Mouse (Mus musculus) hindbrain, embryonic 12.5 days (tissue): ENCODE results near the gene Pdcd11. TPM values are rescaled to one million over a fixed set of nuclear protein-coding genes. Genes with fewer than 3 reads are reported as not detected.

Experiments
- ATAC-seq: fragments of 200-750 bp; cut with Nextera tagmentation; 2 replicates; pipeline ENCODE4 v1.8.0; 2017; ENCODE audit warnings: moderate TSS enrichment; ENCODE audit not compliant: low FRiP score
- H3K27ac ChIP-seq: fragments of 300-500 bp; sonication (generic); 2 replicates; pipeline ENCODE4 v1.5.1; 2016; ENCODE audit warnings: mild to moderate bottlenecking
- H3K27me3 ChIP-seq: fragments of 300-500 bp; sonication (generic); 2 replicates; pipeline ENCODE4 v1.6.1; 2016; ENCODE audit warnings: mild to moderate bottlenecking
- H3K36me3 ChIP-seq: fragments of 300-500 bp; sonication (generic); 2 replicates; pipeline ENCODE4 v1.6.1; 2016; ENCODE audit warnings: mild to moderate bottlenecking
- H3K4me1 ChIP-seq: fragments of 300-500 bp; sonication (generic); 2 replicates; pipeline ENCODE4 v1.6.1; 2016
- H3K4me2 ChIP-seq: fragments of 300-500 bp; sonication (generic); replicated peaks from 2 replicates; pipeline ENCODE4 v1.6.1; 2016; ENCODE audit warnings: mild to moderate bottlenecking
- H3K4me3 ChIP-seq: fragments of 300-500 bp; sonication (generic); 2 replicates; pipeline ENCODE4 v1.5.1; 2016; ENCODE audit warnings: mild to moderate bottlenecking
- H3K9ac ChIP-seq: fragments of 300-500 bp; sonication (generic); 2 replicates; pipeline ENCODE4 v1.6.1; 2016; ENCODE audit warnings: mild to moderate bottlenecking, moderate library complexity
- H3K9me3 ChIP-seq: fragments of 300-500 bp; sonication (generic); replicated peaks from 2 replicates; pipeline ENCODE4 v1.6.1; 2016; ENCODE audit warnings: mild to moderate bottlenecking
- WGBS: fragments of 180-500 bp; shearing (Covaris S2); methylation state at CpG from one replicate; pipeline ENCODE4 v1.1.7; 2016; 5-methylcytosine and 5-hydroxymethylcytosine counted together
- polyA plus RNA-seq: library from polyadenylated mRNA; unstranded; fragments of >200 nt; fragmentation: Nextera tagmentation; extraction: Ambion mirVana; gene quantifications from 2 replicates; pipeline ENCODE4 v1.2.1, GENCODE M21; 2016

Gene Pdcd11
- polyA plus RNA-seq, 1 experiment from 2014 or later: 11.4 TPM

DNA sequence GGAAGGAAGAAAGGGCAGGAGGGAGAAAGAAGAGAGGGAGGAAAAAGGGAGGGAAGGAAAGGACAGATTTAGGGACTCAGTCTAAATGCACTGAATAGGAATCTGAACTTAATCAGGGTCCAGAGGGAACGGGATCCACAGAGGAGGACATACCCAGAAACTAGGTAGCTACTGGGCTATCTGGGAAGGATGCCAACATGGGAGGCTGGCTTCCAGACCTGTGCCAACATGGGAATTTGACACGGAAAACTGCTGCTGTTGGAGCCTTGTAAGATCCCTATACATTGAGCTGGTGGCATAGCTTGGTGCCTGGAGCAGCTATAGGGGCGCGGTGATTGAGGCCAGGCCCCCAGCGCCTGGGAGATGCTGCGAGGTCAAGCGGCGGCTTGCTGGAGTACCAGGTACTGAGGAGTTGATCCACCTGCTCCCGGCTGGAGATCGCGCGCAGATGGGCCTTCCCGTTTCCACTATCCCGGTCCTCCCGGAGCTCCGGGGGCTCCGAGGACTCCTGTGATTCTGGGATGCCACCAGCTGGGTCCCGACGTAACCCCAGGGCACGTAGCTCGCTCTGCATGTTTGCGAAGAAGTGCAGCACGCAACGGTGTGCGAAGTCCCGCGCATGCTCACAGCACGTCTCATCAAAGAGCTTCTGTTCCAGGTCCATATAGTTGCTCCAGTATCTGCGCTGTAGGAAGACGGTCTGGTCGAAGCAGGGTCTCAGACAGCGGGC, 60.9 kb downstream of the Pdcd11 start:
- Histone ChIP-seq H3K4me3 (peak overlapping the region; percentile 28), H3K27me3 (peaks cover 20% of the 10 kb centered on the region; the same call in 1 of the 2 replicates), H3K27ac (no peak overlapping the region), H3K9me3 (no peaks in the 10 kb centered on the region), H3K9ac (peak overlapping the region; percentile 46; the same call in 1 of the 2 replicates), H3K4me2 (peak overlapping the region; percentile 53), H3K4me1 (0 out of 2 replicates have a peak, but pooled peaks cover 4% of the 10 kb centered on the region), H3K36me3 (no peaks in the 10 kb centered on the region)
- 28% methylated on average over 32 of the region's 32 CpGs for WGBS
- no peak for ATAC-seq

DNA sequence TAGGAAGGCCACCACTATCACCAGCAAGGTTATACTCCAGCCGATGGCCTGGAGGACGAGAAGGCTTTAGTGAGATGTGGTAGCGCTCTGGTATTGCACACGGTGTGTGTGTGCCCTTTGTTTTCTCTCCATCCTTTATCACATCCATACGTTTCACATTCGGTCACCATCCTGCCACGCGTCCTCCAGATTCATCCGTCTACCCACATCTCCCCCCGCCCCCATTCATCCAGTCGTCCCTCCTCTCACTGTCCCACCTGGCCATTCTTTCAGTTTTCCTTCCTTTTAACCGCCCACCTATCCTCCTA, 61.4 kb downstream of the Pdcd11 start:
- no peak for ATAC-seq
- 63% methylated on average over 12 of the region's 12 CpGs for WGBS
- Histone ChIP-seq H3K9me3 (no peaks in the 10 kb centered on the region), H3K4me1 (0 out of 2 replicates have a peak, but pooled peaks cover 4% of the 10 kb centered on the region), H3K9ac (no peak overlapping the region), H3K27me3 (peaks cover 20% of the 10 kb centered on the region; the same call in 1 of the 2 replicates), H3K36me3 (no peaks in the 10 kb centered on the region), H3K4me2 (peak overlapping the region; percentile 53), H3K4me3 (peak overlapping the region; percentile 28; the same call in 1 of the 2 replicates), H3K27ac (no peak overlapping the region)

DNA sequence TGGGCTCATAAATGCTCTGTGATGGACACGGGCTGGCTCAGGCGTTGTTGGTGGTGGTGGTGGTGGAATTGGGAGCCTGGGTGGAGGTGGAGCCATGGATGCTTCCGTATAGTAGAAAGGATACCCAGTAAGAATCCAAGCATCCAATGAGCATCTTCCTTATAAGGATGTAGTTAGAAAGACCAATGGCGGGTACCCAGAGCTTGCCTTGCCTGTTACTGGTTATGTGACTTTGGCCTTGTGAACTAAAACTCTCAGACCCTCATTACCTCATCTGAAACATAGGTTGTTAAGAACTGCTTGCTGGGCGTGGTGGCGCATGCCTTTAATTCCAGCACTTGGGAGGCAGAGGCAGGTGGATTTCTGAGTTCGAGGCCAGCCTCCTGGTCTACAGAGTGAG, 63.2 kb downstream of the Pdcd11 start:
- Histone ChIP-seq H3K4me3 (no peak overlapping the region), H3K9me3 (no peaks in the 10 kb centered on the region), H3K9ac (no peak overlapping the region), H3K36me3 (no peaks in the 10 kb centered on the region), H3K4me2 (no peak overlapping the region), H3K4me1 (0 out of 2 replicates have a peak, but pooled peaks cover 4% of the 10 kb centered on the region), H3K27me3 (peaks cover 20% of the 10 kb centered on the region; the same call in 1 of the 2 replicates), H3K27ac (no peak overlapping the region)
- 84% methylated on average over 7 of the region's 7 CpGs for WGBS
- no peak for ATAC-seq

DNA sequence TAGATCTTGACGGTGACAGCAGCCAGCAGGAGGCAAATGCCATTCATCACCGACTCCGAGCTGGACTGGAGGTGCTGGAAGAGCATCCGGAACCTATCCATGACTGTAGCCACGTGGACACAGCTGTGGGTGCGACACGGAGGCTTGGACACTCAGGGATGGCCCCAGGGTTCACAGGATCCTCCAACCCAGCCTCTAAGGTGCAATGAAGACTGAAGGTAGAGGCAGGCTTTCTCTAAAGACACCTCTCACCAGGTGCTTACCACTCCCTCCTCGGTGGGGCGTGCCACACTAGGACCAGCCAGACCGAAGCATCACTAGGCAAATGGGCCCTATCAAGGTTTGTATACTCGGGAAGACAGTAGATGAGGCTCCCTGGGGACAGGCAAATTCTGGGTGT, 67.1 kb downstream of the Pdcd11 start, which contains the start of gene Calhm3:
Gene Calhm3, minus strand, starts transcription at position 101 of the 400 bp plus-strand sequence.
- Histone ChIP-seq H3K36me3 (no peaks in the 10 kb centered on the region), H3K4me1 (no peaks in the 10 kb centered on the region), H3K4me3 (no peak within 1 kb of the TSS), H3K4me2 (no peak within 1 kb of the TSS), H3K9me3 (no peaks in the 10 kb centered on the region), H3K9ac (no peak within 1 kb of the TSS), H3K27me3 (peaks cover 4% of the 10 kb centered on the region; the same call in 1 of the 2 replicates), H3K27ac (no peak within 1 kb of the TSS)
- ATAC-seq: no peak
- 79% methylated on average over 11 of the region's 11 CpGs for WGBS

DNA sequence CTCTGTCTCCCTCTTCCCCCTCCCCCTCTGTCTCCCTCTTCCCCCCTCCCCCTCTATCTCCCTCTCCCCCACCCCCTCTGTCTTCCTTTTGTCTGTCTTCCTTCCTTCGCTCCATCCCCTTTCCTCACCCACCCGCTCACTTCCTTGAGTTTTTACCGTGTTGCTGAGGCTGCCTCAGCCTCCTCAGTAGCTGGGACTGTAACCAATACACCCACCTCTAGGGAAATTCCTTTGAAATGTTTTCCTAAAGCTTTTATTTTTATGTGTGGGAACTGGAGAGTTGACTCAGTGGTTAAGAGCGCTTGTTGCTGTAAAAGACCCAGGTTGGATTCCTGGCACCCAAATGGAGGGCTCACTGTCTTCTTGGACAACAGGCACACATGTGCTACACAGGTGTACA, 71.1 kb downstream of the Pdcd11 start:
- no peak overlapping the region for H3K27ac ChIP-seq
- H3K4me3 ChIP-seq: no peak overlapping the region
- no peak overlapping the region for H3K4me2 ChIP-seq
- H3K4me1 ChIP-seq: no peaks in the 10 kb centered on the region
- no peak overlapping the region for H3K9ac ChIP-seq
- no peaks in the 10 kb centered on the region for H3K27me3 ChIP-seq
- WGBS: 68% methylated on average over 4 of the region's 4 CpGs
- H3K36me3 ChIP-seq: no peaks in the 10 kb centered on the region
- no peaks in the 10 kb centered on the region for H3K9me3 ChIP-seq
- ATAC-seq: no peak

DNA sequence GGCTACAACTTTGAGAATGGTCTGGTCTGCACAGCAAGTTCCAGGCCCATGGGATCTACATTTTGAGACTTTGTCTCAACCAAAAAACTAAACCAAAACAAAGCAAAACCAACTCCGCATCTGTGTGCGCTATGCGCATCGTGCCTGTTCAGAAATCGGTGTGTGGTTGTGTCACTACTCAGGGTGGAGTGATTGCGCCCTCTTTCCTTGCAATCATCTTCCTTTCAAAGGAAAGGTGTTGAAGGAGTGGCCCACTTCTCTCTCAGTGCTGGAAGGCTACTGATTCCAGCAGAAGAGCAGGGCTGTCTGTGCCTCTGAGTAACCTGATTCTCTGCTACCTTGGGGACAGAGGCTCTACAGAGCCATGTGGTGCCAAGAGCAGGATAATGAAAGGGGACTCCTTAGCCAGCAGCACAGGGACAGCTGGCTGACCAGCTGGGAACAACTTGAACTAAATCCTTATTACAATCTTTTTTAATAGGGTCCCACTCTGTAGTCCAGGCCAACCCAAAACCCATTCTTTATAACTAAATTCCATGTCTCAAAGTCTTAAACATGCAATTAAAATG, 72.7 kb downstream of the Pdcd11 start:
- no peak overlapping the region for H3K4me3 ChIP-seq
- no peak overlapping the region for H3K4me2 ChIP-seq
- H3K36me3 ChIP-seq: no peaks in the 10 kb centered on the region
- H3K27me3 ChIP-seq: no peaks in the 10 kb centered on the region
- no peaks in the 10 kb centered on the region for H3K9me3 ChIP-seq
- H3K9ac ChIP-seq: no peak overlapping the region
- H3K4me1 ChIP-seq: no peaks in the 10 kb centered on the region
- 92% methylated on average over 6 of the region's 6 CpGs for WGBS
- no peak for ATAC-seq
- no peak overlapping the region for H3K27ac ChIP-seq

DNA sequence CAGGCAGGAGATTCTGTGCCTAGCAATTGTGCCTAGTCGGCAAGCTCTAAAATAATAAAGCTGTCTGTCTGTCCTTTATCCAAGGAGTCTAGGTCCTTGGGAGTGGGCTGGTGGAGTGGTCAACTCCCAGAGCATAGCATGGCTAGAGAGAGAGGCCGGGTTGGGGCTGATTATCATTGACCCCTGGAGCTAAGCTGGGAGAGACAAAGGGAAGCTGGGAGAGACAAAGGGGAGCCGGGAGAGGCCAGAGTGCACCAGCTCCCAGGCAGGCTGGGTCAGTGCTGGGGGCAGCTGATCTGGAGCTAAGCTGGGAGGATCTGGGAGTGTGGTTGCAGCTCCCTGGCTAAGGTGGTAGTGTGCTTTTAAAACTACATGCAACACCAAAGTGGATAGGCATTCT, 76.2 kb downstream of the Pdcd11 start:
- Histone ChIP-seq H3K27ac (no peak overlapping the region), H3K4me3 (no peak overlapping the region), H3K4me1 (0 out of 2 replicates have a peak, but pooled peaks cover 2% of the 10 kb centered on the region), H3K27me3 (no peaks in the 10 kb centered on the region), H3K4me2 (no peak overlapping the region), H3K36me3 (no peaks in the 10 kb centered on the region), H3K9ac (no peak overlapping the region), H3K9me3 (no peaks in the 10 kb centered on the region)
- WGBS: 23% methylated on average over 3 of the region's 3 CpGs
- ATAC-seq: no peak

DNA sequence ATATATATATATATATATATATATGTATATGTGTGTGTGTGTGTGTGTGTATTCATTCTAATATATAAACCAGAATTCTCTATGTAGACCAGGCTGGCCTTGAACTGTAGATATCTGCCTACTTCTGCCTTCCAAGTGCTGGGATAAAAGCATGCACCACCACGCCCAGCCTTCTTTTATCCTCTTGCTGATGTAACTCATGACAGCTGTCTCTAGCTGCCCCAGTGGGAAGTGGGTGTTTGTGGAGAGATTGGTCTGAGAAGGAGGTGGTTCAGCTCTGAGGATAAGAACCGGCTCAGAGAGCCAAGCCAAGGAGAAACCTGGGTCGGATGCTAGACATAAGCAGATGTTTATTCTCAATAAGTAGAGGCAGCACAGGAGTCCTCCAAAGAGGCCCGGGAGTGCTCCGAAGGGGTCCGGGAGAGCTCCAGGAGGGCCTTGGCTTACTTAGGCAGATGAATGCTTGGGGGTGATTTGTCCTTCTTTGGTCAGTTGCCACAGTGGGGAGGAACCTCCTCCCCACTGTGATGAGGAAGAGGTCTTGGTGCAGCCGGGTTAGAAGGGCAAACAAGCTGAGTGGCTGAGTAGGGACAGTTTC, 77.1 kb downstream of the Pdcd11 start:
- ATAC-seq: no peak
- H3K27ac ChIP-seq: no peak overlapping the region
- WGBS: 60% methylated on average over 7 of the region's 7 CpGs

DNA sequence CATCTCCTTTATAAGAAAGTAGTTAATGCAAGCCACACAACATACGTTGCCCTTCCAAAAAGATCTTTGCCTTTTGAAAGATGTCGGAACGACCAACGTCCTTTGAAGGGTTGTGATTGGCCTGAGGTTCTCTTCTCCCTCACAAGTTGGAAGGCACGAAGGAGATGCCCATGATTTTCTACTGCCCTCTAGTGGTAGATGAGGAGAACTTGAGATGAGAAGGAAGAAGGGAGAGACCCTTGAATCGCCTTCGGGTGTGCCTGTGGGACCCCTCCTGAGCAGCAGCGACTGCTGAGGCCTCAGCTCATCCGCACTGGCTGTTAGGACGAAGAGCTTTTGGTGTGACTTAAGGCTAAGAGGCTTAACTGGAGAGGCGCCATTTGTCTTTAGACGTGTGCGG, 77.7 kb downstream of the Pdcd11 start:
- Histone ChIP-seq H3K27ac (no peak overlapping the region), H3K9me3 (no peaks in the 10 kb centered on the region), H3K4me2 (peak overlapping the region; percentile 37), H3K4me1 (0 out of 2 replicates have a peak, but pooled peaks cover 2% of the 10 kb centered on the region), H3K9ac (no peak overlapping the region), H3K4me3 (no peak overlapping the region), H3K36me3 (no peaks in the 10 kb centered on the region), H3K27me3 (0 out of 2 replicates have a peak, but pooled peaks cover 2% of the 10 kb centered on the region)
- 11% methylated on average over 13 of the region's 13 CpGs for WGBS
- no peak for ATAC-seq

More for the DNA sequence above, 77.1 kb downstream of the Pdcd11 start:
- Histone ChIP-seq H3K36me3 (no peaks in the 10 kb centered on the region), H3K4me1 (0 out of 2 replicates have a peak, but pooled peaks cover 2% of the 10 kb centered on the region), H3K4me3 (no peak overlapping the region), H3K27me3 (no peaks in the 10 kb centered on the region), H3K9ac (no peak overlapping the region), H3K9me3 (no peaks in the 10 kb centered on the region), H3K4me2 (no peak overlapping the region)

DNA sequence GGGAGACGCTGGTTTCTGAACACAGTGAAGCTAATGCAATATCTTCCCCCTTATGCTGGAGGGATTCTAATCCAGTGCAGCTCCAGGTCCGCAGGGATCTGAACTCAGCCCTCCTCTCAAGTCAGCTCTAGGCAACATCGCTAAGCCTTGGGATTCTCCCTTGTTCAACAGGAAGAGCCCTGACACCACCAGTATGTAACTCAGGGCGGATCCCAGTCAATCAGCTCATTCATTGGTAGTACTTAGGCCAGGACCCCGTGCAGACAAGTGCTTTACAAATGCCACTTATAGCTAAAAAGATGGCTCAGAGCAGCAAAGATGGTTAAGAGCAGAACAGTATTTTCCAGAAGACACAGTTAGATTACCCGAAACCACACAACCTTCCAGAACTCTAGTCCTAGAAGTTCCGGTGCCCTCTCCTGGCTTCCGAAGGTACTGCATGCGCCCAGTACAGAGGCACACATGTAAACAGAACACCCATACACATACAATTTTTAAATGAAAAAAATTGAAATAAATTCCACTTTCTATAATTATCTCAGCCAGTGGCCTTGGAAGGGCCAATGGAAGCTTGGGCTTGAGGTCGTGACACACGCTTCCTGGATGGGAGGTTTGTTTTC, 78.3 kb downstream of the Pdcd11 start:
- Histone ChIP-seq H3K4me1 (0 out of 2 replicates have a peak, but pooled peaks cover 2% of the 10 kb centered on the region), H3K27me3 (0 out of 2 replicates have a peak, but pooled peaks cover 4% of the 10 kb centered on the region), H3K9me3 (no peaks in the 10 kb centered on the region), H3K9ac (no peak overlapping the region), H3K36me3 (no peaks in the 10 kb centered on the region), H3K27ac (no peak overlapping the region), H3K4me2 (peak overlapping the region; percentile 37; the same call in 1 of the 2 replicates), H3K4me3 (no peak overlapping the region)
- 22% methylated on average over 11 of the region's 11 CpGs for WGBS
- no peak for ATAC-seq

DNA sequence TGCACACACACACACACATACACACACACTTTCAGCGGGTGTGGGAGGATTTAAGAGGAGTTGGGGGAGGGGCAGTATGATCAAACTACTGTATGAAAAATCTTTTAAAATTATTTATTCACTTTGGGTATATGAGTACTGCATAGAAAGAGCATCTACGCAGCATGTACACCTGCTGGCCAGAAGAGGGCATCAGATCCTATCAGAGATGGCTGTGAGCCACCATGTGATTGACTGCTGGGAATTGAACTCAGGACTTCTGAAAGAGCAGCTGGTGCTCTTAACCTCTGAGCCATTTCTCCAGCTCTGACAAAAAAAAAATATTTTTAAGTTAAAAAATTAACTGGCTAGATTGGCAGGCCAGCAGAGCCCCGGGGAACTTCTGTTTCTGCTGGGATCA, 83.9 kb downstream of the Pdcd11 start:
- Histone ChIP-seq H3K27ac (no peak overlapping the region), H3K4me1 (peaks cover 3% of the 10 kb centered on the region), H3K9me3 (no peaks in the 10 kb centered on the region), H3K27me3 (peaks cover 22% of the 10 kb centered on the region), H3K9ac (no peak overlapping the region), H3K4me2 (no peak overlapping the region), H3K36me3 (no peaks in the 10 kb centered on the region), H3K4me3 (no peak overlapping the region)
- no peak for ATAC-seq
- WGBS: 62% methylated on average over 3 of the region's 3 CpGs

DNA sequence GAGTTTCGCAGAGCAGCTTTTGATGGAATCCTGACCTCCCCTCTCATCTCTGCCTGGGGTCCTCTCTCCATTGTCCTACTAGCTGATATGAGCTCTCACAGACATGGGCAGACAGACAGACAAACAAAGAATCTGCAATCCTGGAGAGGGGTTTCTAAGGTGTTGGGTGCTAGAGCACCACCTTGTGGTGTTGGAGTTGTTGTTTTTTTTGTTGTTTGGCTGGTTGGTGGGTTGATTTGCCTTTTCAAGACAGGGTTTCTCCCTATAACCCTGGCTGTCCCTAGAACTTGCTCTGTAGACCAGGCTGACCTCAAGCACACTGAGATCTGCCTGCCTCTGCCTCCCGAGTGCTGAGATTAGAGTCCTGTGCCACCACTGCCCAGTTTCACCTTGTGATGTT, 84.9 kb downstream of the Pdcd11 start:
- no peak overlapping the region for H3K27ac ChIP-seq
- no peaks in the 10 kb centered on the region for H3K9me3 ChIP-seq
- no peak overlapping the region for H3K9ac ChIP-seq
- H3K4me2 ChIP-seq: no peak overlapping the region
- H3K4me1 ChIP-seq: peaks cover 10% of the 10 kb centered on the region
- ATAC-seq: no peak
- peaks cover 32% of the 10 kb centered on the region for H3K27me3 ChIP-seq
- 71% methylated on average over 2 of the region's 2 CpGs for WGBS
- H3K36me3 ChIP-seq: no peaks in the 10 kb centered on the region
- H3K4me3 ChIP-seq: no peak overlapping the region
